Mouse (Mus musculus): Measurements from ENCODE around the gene Mmp28. TPM values are rescaled to one million over a fixed set of nuclear protein-coding genes. Genes with fewer than 3 reads are reported as not detected.

The Mmp28 gene
- polyA plus RNA-seq, 1 experiment from 2014 or later, result 3.2 TPM

DNA sequence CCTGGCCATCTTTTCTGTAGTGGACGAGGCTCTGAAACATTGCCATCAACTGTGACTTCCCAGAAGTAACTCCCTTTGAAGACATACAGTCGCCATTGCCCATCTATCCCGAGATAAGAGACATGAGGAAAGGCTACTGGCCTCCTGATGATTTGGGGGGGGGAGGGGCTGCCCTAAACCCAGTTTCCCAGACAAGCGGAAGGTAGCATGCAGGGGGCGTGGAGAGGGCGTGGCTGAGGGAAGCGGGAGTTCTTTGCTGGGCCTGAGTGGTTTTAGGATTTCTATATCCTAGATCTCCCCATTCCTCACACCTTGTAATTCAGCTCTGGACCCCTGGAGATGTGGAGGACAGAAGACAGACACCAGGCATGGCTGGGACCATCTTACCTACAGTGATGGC lies 19.0 kb downstream of the Mmp28 start:
- 11% methylated on average over 7 of the region's 7 CpGs for WGBS
- ATAC-seq (ENCODE audit: low FRiP score), result no peak
- H3K9me3 ChIP-seq (replicated peaks), result no peaks in the 10 kb centered on the region
- no peak overlapping the region for H3K4me3 ChIP-seq
- no peak overlapping the region for H3K27ac ChIP-seq
- peaks cover 56% of the 10 kb centered on the region for H3K27me3 ChIP-seq
- H3K9ac ChIP-seq, result no peak overlapping the region
- peaks cover 23% of the 10 kb centered on the region for H3K4me1 ChIP-seq
- no peak overlapping the region for H3K4me2 ChIP-seq (replicated peaks)
- no peaks in the 10 kb centered on the region for H3K36me3 ChIP-seq

DNA sequence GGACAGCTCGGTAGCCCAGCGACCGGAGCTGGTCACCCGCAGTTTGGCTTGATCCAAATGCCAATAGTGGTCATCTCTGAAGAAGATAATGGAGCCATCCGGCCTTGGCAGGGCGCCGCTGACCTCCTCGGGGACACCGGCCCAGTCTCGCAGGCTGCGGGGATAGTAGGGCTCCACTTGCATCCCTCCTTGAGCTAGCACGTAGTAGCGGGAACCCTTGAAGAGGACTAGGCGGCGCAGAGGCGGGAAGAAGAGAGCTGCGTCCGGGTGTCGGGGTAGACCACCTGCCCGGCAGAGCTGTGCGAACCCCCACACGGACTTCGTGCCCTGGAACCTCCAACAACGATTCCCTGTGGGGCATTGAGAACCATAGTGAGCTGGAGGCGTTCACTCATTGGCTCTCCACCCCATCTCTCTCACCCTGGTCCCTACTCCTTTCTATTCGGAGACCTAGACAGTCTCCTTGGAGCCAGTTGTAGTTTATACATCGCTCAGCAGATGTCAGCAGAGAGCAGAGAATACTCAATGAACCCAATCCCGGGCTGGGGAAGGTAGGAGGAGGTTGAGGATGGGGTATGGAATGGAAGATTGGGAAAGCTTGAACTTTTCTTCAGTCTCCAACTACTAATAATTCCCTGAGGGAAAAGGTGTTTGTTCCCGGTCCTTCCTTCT lies 20.1 kb downstream of the Mmp28 start:
- Histone ChIP-seq H3K27ac (no peak overlapping the region), H3K9me3 (replicated peaks) (no peaks in the 10 kb centered on the region), H3K27me3 (peaks cover 61% of the 10 kb centered on the region), H3K4me1 (peaks cover 13% of the 10 kb centered on the region), H3K4me2 (replicated peaks) (peak overlapping the region; percentile 46), H3K9ac (no peak overlapping the region), H3K4me3 (peak overlapping the region; percentile 24), H3K36me3 (no peaks in the 10 kb centered on the region)
- 15% methylated on average over 29 of the region's 29 CpGs for WGBS
- ATAC-seq (ENCODE audit: low FRiP score), result no peak

DNA sequence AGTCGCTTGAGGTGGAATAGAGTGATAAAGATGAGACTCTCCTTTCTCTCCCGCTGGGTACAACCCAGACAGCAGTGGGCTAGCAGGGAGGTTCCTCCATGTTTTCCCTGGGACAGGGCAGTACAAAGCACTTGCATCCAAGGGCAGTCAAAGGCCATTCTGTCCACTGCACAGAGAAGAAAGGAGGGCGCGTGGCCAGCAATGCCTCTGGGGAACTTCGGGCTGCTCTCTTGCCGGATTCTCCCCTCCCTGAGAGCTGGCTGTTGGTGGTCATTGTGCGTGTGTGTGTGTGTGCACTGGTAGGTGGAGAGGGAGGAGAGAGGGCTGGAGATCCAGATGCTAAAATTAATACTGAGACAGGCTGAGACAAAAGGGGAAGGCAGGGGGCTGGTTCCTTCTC lies 21.6 kb downstream of the Mmp28 start:
- Histone ChIP-seq H3K4me2 (replicated peaks) (peak overlapping the region; percentile 80; the same call in 1 of the 2 replicates), H3K27me3 (peaks cover 56% of the 10 kb centered on the region)
- whole genome bisulfite sequencing, result 38% methylated on average over 7 of the region's 7 CpGs

DNA sequence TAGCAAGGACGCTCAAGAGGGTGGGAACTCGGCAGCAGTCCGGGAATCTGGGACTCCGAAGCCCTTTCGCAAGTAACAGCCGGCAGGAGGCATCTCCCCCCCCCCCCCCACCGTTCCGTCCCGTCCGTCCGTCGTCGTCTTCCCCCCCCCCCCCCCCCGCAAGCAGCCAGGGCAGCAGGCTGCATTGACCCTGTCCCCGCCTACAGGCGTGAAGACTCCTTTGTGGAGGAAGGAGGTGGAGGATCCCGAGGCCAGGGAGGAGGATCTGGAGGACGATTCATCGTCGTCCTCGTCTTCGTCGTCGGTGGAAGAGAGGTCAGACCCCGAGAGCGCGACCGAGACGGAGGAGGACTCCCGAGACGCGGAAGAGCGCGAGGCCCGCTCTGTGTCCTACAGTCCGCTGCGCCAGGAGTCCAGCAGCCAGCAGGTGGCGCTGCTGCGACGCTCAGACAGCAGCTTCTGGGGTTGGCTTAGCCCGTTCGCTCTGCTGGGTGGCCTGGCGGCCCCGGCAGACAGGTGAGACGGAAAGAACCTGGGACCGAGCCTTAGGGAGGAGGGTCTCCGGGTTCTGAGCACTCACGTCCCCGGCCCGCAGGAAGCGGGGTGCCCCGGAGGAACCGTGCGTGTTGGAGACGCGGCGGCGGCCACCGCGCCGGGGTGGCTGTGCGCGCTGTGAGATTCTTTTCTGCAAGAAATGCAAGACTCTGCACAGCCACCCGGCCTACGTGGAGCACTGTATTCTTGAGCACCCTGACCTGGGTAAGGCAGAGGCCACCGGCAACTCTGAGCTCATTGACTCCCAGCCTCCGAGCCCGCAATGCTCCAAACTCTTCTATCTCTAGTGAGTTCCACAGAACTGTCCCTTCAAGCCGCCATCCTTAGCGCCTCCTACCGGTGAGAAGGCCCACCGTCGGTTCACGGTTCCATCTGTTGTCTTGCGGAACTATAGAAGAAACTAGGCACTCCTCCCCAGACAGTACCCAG lies 22.5 kb downstream of the Mmp28 start:
- peak; percentile 93 for ATAC-seq (ENCODE audit: low FRiP score)
- Histone ChIP-seq H3K36me3 (no peaks in the 10 kb centered on the region), H3K4me2 (replicated peaks) (peak overlapping the region; percentile 80), H3K4me1 (peaks cover 10% of the 10 kb centered on the region), H3K9ac (peak overlapping the region; percentile 60), H3K27ac (no peak overlapping the region), H3K9me3 (replicated peaks) (no peaks in the 10 kb centered on the region), H3K27me3 (peaks cover 50% of the 10 kb centered on the region), H3K4me3 (peak overlapping the region; percentile 50)
- WGBS, result 0% methylated on average over 64 of the region's 75 CpGs

More for the DNA sequence above, 21.6 kb downstream of the Mmp28 start:
- H3K9ac ChIP-seq, result no peak overlapping the region
- H3K4me1 ChIP-seq, result peaks cover 10% of the 10 kb centered on the region
- no peaks in the 10 kb centered on the region for H3K9me3 ChIP-seq (replicated peaks)
- H3K4me3 ChIP-seq, result no peak overlapping the region
- no peak for ATAC-seq (ENCODE audit: low FRiP score)
- no peaks in the 10 kb centered on the region for H3K36me3 ChIP-seq
- H3K27ac ChIP-seq, result no peak overlapping the region

DNA sequence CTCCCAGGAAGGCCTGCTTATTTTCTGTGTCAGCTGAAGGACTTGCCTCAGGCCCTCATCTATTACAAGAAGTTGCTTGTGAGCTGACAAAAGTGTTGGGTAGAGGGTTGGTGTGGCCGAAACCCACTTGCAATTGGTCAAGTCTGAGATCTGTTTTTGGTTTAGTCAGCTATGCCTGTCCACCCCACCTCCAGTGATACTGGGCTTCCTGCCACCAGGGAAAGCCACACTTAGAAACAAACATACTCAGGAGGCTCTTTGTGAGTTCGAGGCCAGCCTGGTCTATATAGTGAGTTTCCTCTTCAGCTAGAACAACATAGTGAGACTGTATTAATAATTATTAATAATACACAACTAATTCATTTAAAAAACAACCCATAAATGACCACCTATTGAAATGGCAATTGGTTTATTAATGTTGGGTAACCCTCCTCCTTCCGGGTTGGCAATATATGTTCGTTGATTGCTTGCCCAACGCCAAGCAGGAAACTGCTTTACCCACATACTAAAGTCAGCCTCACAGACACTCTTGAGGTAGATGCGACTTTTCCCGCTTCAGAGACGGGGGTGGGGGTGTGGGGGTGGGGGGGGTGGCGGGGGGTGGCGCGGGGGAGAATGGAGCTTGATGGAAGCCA lies 23.3 kb downstream of the Mmp28 start:
- 33% methylated on average over 11 of the region's 11 CpGs for WGBS
- H3K27ac ChIP-seq, result no peak overlapping the region
- no peaks in the 10 kb centered on the region for H3K9me3 ChIP-seq (replicated peaks)
- H3K4me1 ChIP-seq, result peaks cover 7% of the 10 kb centered on the region
- peak overlapping the region; percentile 80 for H3K4me2 ChIP-seq (replicated peaks)
- peak overlapping the region; percentile 60 for H3K9ac ChIP-seq
- peaks cover 42% of the 10 kb centered on the region for H3K27me3 ChIP-seq
- no peaks in the 10 kb centered on the region for H3K36me3 ChIP-seq
- no peak for ATAC-seq (ENCODE audit: low FRiP score)
- H3K4me3 ChIP-seq, result peak overlapping the region; percentile 50

DNA sequence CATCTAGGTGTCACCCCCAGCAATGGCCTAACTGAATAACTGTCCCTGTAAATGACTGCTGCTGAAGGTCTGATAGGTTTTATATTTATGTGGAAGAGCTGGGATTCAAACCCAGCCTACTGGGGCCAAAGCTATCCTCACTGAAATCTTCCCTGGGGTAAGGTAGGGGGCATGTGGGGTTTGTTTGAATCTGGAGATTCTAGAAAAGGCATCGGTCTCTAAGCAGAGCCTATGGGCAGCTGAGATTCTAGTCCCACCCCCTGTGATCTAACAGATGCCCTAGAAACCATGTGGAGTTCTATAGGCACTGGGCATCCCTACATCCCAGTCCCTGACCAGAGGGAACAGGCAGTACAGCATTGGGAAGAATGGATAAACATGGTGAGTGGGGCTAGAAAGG lies 25.5 kb downstream of the Mmp28 start, which contains the start of gene 1700020L24Rik:
Gene 1700020L24Rik (plus strand): TSS at position 301 of the 400 bp plus-strand sequence.
- Histone ChIP-seq H3K27ac (no peak within 1 kb of the TSS), H3K9me3 (replicated peaks) (no peaks in the 10 kb centered on the region), H3K4me2 (replicated peaks) (no peak within 1 kb of the TSS), H3K4me1 (peaks cover under 1% of the 10 kb centered on the region; the same call in 1 of the 2 replicates), H3K27me3 (peaks cover 20% of the 10 kb centered on the region), H3K9ac (no peak within 1 kb of the TSS), H3K36me3 (no peaks in the 10 kb centered on the region), H3K4me3 (no peak within 1 kb of the TSS)
- ATAC-seq (ENCODE audit: low FRiP score), result no peak
- 73% methylated on average over 1 of the region's 1 CpGs for WGBS

DNA sequence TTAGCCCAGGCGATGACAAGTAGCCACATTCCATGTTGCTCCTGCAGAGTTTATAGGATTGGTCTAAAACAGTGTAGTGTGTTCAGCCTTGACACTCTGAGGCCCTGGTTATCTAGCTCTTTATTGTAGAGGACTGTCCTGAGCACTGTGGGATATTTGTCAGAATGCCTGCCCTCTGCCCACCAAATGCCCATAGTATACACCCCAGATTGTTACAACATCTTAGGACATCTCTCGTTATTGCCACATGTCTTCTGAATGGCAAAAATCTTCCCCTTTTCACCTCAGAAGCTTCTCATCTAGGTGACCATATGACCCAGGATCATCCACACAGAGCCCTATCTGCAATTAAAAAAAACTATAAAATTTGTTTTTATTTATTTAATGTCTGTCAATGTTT lies 30.3 kb downstream of the Mmp28 start:
- WGBS, result 77% methylated on average over 2 of the region's 2 CpGs
- no peak overlapping the region for H3K4me3 ChIP-seq
- H3K27me3 ChIP-seq, result peaks cover 19% of the 10 kb centered on the region
- H3K4me2 ChIP-seq (replicated peaks), result no peak overlapping the region
- ATAC-seq (ENCODE audit: low FRiP score), result no peak
- no peaks in the 10 kb centered on the region for H3K36me3 ChIP-seq
- H3K9me3 ChIP-seq (replicated peaks), result no peaks in the 10 kb centered on the region
- H3K9ac ChIP-seq, result no peak overlapping the region
- H3K27ac ChIP-seq, result no peak overlapping the region
- no peaks in the 10 kb centered on the region for H3K4me1 ChIP-seq

DNA sequence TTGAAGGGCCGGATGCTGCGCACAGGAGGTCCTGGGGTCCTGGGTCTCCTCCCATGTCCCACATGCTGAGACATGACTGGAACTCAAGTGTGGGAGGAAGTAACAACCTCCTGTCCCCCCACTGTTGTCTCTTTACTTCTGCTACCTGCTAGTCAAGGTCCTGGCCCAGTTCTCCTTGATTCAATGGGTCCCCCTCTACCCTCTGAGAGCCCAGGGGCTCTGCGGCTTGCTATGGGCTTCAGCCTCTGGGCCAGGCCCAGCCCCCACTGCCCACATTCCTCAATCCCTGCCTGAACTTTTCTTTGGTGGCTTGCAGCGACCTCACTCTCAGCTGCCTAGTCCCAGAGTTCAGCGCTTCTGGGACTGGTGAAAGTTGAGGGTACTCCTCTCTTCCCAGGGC lies 33.5 kb downstream of the Mmp28 start, which contains the start of gene Gas2l2:
Gene Gas2l2 (minus strand): TSS at position 101 of the 400 bp plus-strand sequence.
- Histone ChIP-seq H3K36me3 (no peaks in the 10 kb centered on the region), H3K27ac (no peak within 1 kb of the TSS), H3K4me2 (replicated peaks) (no peak within 1 kb of the TSS), H3K4me1 (no peaks in the 10 kb centered on the region), H3K27me3 (peaks cover 44% of the 10 kb centered on the region), H3K4me3 (no peak within 1 kb of the TSS), H3K9me3 (replicated peaks) (no peaks in the 10 kb centered on the region), H3K9ac (no peak within 1 kb of the TSS)
- WGBS, result 53% methylated on average over 5 of the region's 5 CpGs
- no peak for ATAC-seq (ENCODE audit: low FRiP score)

DNA sequence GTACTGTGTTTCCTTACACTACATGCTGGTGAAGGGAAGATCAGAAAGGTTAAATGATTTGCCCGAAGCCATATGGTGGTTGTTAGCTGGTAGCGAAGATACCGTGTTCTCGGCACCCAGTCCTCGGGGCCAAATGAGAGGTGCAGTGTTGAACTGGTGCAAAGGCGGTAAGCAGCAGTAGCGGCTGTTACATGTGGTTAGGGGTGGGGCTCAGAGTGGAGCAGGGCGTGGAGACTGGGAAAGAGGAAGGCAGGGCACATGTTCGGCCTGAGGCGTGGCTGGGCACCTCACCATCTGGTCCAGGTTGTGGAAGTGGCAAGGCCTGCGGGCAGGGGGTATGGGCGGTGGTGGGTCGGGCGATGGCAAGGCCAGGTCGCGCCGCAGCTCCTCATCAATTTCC lies 35.9 kb downstream of the Mmp28 start:
- H3K27ac ChIP-seq, result no peak overlapping the region
- ATAC-seq (ENCODE audit: low FRiP score), result no peak
- no peaks in the 10 kb centered on the region for H3K9me3 ChIP-seq (replicated peaks)
- no peaks in the 10 kb centered on the region for H3K4me1 ChIP-seq
- peaks cover 52% of the 10 kb centered on the region for H3K27me3 ChIP-seq
- peak overlapping the region; percentile 11 for H3K4me3 ChIP-seq
- H3K9ac ChIP-seq, result no peak overlapping the region
- 37% methylated on average over 17 of the region's 17 CpGs for WGBS
- H3K4me2 ChIP-seq (replicated peaks), result peak overlapping the region; percentile 14; the same call in 1 of the 2 replicates
- no peaks in the 10 kb centered on the region for H3K36me3 ChIP-seq

DNA sequence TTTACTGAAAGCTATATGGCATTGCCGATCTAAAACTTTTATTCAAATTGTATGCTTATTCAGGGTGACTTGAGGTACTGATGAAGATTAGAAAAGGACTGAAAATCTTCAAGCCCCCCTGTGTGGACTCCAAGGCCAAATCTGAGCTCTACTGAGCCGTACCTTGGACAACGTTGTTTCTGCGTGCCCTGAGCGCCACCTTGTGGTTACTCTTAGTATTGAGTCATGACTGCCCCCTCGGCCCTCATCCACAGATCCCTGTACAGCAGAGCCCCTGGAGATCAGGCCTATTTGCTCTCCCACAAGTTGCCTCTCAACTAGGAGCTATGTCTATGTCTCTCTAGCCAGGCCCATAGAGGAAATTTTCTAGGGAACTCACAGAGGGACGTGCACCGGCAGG lies 38.2 kb downstream of the Mmp28 start:
- Histone ChIP-seq H3K27ac (no peak overlapping the region), H3K4me1 (no peaks in the 10 kb centered on the region), H3K9ac (no peak overlapping the region), H3K9me3 (replicated peaks) (no peaks in the 10 kb centered on the region), H3K27me3 (peaks cover 62% of the 10 kb centered on the region), H3K36me3 (no peaks in the 10 kb centered on the region), H3K4me3 (no peak overlapping the region), H3K4me2 (replicated peaks) (no peak overlapping the region)
- 8% methylated on average over 8 of the region's 8 CpGs for WGBS
- peak; percentile 32; the same call in 1 of the 2 replicates for ATAC-seq (ENCODE audit: low FRiP score)

DNA sequence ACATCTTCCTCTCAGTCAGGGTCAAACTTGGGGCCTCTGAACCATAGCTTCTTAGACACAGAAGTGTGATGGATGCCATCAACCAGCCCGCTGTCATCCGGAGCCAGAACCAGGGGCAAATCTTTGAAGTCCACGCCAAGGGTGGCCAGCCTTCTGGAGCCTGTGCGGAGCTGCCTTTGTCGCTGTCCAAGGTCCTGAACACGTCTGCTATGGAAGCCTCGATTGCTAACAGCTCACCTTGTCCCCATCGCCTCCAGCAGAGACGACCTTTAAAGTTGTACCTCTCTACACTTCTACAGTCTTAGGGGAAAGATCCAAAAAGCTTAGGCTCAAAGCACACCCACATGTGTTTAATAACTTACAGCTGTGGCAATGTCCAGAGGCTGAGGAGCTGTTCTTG lies 41.6 kb downstream of the Mmp28 start:
- Histone ChIP-seq H3K27me3 (peaks cover 67% of the 10 kb centered on the region), H3K4me3 (no peak overlapping the region), H3K4me2 (replicated peaks) (no peak overlapping the region), H3K9ac (no peak overlapping the region), H3K9me3 (replicated peaks) (no peaks in the 10 kb centered on the region), H3K27ac (no peak overlapping the region), H3K4me1 (peaks cover 7% of the 10 kb centered on the region), H3K36me3 (no peaks in the 10 kb centered on the region)
- no peak for ATAC-seq (ENCODE audit: low FRiP score)
- 3% methylated on average over 9 of the region's 9 CpGs for WGBS

DNA sequence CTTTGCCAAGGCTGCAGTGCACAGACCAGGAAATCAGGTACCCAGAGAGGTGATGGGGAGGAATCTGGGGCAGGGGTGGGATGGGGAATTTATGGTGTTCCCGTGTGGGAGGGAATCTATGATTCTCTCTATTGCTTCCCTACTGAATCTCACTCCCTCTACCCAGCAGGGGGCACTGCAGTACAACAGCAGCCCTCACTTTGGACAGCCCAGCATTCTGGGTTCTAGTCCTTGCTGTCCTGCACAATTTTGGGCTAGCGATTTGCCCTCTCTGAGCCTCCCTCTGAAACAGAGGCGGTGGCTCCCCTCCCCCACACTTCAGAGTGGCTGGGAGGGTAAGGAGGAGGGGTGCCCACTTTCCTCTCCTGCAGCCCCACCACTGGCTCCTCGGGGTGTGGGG lies 42.5 kb downstream of the Mmp28 start:
- Histone ChIP-seq H3K36me3 (no peaks in the 10 kb centered on the region), H3K9ac (no peak overlapping the region), H3K27me3 (peaks cover 59% of the 10 kb centered on the region), H3K4me3 (no peak overlapping the region), H3K27ac (no peak overlapping the region), H3K9me3 (replicated peaks) (no peaks in the 10 kb centered on the region), H3K4me2 (replicated peaks) (no peak overlapping the region), H3K4me1 (peaks cover 7% of the 10 kb centered on the region)
- no peak for ATAC-seq (ENCODE audit: low FRiP score)
- 34% methylated on average over 4 of the region's 4 CpGs for WGBS

Measured in hindbrain, embryonic 12.5 days (tissue).